Mouse (Mus musculus) T-cell, adult 66 days (primary cell): ENCODE measurements around the gene Eif2d. TPM values are rescaled to one million over a fixed set of nuclear protein-coding genes. Genes with fewer than 3 reads are reported as not detected.

Source experiments
- total RNA-seq, 2 experiments: library from RNA; stranded (reverse); gene quantifications; 3 replicates in 1 of 2; 4 replicates in 1 of 2; pipeline ENCODE4 v1.2.4; 2023

Eif2d gene
- 10 to 100 TPM; 32.4 to 38.5 TPM for total RNA-seq

GRCm38 (mm10) chr1:131153018-131153629, at the start of gene Eif2d:
Gene Eif2d, plus strand, starts transcription at chr1:131153181.

DNA sequence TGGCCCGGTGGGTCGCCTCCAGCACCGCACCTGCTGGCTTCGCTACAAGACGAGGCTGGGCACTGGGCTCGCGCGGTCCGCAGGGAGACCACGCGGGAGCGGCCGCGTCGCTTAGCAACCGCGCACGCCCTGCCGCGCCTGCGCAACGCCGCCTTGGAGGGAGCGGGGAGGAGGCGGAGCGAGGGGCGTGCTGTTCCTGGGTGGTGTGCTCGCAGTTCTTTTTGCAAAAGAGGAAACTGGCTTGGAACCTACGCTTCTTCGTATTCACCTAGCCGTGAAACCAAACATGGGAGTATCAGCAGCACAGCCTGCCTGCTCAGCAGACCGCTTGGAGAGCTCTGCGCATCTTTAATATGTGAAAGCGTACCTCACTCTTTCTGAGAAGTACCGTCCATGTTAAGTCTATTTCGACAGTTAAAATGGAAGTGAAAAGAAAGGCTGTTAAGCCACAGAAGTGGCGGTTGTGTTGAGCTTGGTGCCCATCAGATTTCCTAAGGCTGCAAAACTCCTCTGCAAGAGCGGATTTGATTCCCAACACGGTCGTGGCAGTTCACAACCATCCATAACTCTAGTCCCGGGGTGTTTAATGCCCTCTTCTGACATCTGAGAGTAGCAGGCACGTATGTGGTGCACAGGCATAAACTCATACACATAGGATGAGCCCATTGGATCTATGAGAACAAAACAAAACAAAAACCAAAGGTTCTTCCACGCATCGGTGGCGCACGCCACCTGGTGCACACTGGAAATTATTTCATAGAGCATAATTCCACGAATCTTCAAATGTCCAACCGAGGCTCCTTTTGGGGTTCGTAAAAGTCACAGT, 14.6 kb upstream of the Eif2d start, which contains the start of gene Dyrk3:
Gene Dyrk3, minus strand, starts transcription at position 150 of the 826 bp plus-strand sequence.

Other genes starting within 250 kb of the Eif2d start
- gene Il20, start 241.7 kb upstream of the Eif2d start, total RNA-seq: not detected
- not detected for gene Il19, start 213.1 kb upstream of the Eif2d start, total RNA-seq
- 1 to 10 TPM; 2.3 to 5.7 TPM for gene Il10, start 133.3 kb upstream of the Eif2d start, total RNA-seq
- 10 to 100 TPM; 60.6 to 63.9 TPM for gene Mapkapk2, start 55.4 kb upstream of the Eif2d start, total RNA-seq
- 1 to 10 TPM; 1.4 to 1.7 TPM for gene Dyrk3, start 14.8 kb upstream of the Eif2d start, total RNA-seq
- 100 to 1,000 TPM; 188 to 198 TPM for gene Rassf5, start 92.1 kb downstream of the Eif2d start, total RNA-seq
- gene Ikbke, start 126.4 kb downstream of the Eif2d start, total RNA-seq: 100 to 1,000 TPM; 305 to 334 TPM